Mouse (Mus musculus) embryonic facial prominence, embryonic 10.5 days (tissue): ENCODE data around the gene Adck1. TPM values are rescaled to one million over a fixed set of nuclear protein-coding genes. Genes with fewer than 3 reads are reported as not detected.
"Not testable (repeated sequence)": the region's sequence is repeated elsewhere in the genome, so short reads cannot be mapped to it uniquely, and the experiment has no call there.

ENCODE experiments used
- DNase-seq: peaks from one replicate; pipeline ENCODE4 v3.0.0-alpha.2; 2017; ENCODE audit warnings: low spot score
- H3K27ac ChIP-seq: fragments of 300-500 bp; sonication (generic); replicated peaks from 2 replicates; pipeline ENCODE4 v1.5.1; 2016; ENCODE audit warnings: mild to moderate bottlenecking
- H3K27me3 ChIP-seq: fragments of 300-500 bp; sonication (generic); replicated peaks from 2 replicates; pipeline ENCODE4 v1.6.1; 2016; ENCODE audit warnings: low read depth, mild to moderate bottlenecking; ENCODE audit not compliant: poor library complexity, severe bottlenecking
- H3K36me3 ChIP-seq: fragments of 300-500 bp; sonication (generic); replicated peaks from 2 replicates; pipeline ENCODE4 v1.6.1; 2016; ENCODE audit warnings: mild to moderate bottlenecking, moderate library complexity
- H3K4me1 ChIP-seq: fragments of 300-500 bp; sonication (generic); 2 replicates; pipeline ENCODE4 v1.6.1; 2016
- H3K4me3 ChIP-seq: fragments of 300-500 bp; sonication (generic); 2 replicates; pipeline ENCODE4 v1.5.1; 2016; ENCODE audit warnings: mild to moderate bottlenecking, moderate library complexity
- H3K9me3 ChIP-seq: fragments of 300-500 bp; sonication (generic); 2 replicates; pipeline ENCODE4 v1.6.1; 2016; ENCODE audit warnings: mild to moderate bottlenecking
- WGBS: fragments of 180-500 bp; shearing (Covaris S2); methylation state at CpG from one replicate; pipeline ENCODE4 v1.1.7; 2016; 5-methylcytosine and 5-hydroxymethylcytosine counted together
- polyA plus RNA-seq: library from polyadenylated mRNA; unstranded; fragments of >200 nt; fragmentation: Nextera tagmentation; extraction: Ambion mirVana; gene quantifications from 2 replicates; pipeline ENCODE4 v1.2.1, GENCODE M21; 2016

The Adck1 gene
- polyA plus RNA-seq, 1 experiment from 2014 or later = 21.8 TPM

DNA sequence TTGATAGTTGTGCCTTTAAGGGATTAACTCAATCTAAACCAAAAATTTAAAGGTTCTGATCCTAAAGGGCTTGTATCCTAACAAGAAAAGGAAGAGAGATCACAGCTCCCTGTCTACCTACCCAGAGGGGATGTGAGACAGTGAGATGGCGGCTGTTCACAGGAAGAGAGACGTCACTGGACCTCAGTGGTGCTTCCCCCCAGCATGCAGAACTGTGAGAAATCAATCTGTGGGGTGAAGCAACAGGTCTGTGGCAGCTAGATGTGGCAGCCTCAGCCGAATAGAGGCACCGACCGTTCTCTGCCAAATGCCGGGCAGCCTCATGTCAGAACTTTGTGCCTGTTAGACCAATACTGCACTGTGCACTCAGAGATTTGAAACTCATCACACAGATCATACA lies 106.4 kb downstream of the Adck1 start:
- DNase-seq = no peak
- H3K36me3 ChIP-seq = no peaks in the 10 kb centered on the region
- no peaks in the 10 kb centered on the region for H3K9me3 ChIP-seq
- 0 out of 2 replicates have a peak, but pooled peaks cover 1% of the 10 kb centered on the region for H3K4me1 ChIP-seq
- H3K27me3 ChIP-seq = no peaks in the 10 kb centered on the region
- WGBS = 87% methylated on average over 6 of the region's 6 CpGs
- no peak overlapping the region for H3K27ac ChIP-seq
- no peak overlapping the region for H3K4me3 ChIP-seq

DNA sequence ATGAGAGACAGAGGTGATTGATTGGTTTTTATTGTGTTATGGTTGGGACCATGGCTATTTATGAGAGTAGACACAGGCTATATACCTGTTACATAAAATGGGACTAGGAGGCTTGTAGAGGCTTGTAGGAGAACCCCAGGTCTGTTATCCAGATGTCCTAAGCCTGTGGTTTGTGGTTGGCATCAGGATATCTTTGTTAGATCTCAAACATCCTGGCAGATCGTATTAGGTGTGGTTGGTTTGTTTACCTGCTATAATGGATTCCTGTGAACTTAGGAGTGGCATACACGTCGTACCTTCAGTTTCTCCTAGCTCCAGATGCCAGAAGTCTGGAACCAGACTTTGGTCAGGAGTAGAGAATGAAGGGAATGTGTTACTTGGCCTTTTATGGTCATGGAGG lies 106.9 kb downstream of the Adck1 start:
- Histone ChIP-seq H3K4me3 (no peak overlapping the region), H3K27ac (no peak overlapping the region), H3K36me3 (no peaks in the 10 kb centered on the region), H3K27me3 (no peaks in the 10 kb centered on the region), H3K4me1 (0 out of 2 replicates have a peak, but pooled peaks cover 3% of the 10 kb centered on the region), H3K9me3 (no peaks in the 10 kb centered on the region)
- WGBS = 85% methylated on average over 3 of the region's 3 CpGs
- DNase-seq = no peak

DNA sequence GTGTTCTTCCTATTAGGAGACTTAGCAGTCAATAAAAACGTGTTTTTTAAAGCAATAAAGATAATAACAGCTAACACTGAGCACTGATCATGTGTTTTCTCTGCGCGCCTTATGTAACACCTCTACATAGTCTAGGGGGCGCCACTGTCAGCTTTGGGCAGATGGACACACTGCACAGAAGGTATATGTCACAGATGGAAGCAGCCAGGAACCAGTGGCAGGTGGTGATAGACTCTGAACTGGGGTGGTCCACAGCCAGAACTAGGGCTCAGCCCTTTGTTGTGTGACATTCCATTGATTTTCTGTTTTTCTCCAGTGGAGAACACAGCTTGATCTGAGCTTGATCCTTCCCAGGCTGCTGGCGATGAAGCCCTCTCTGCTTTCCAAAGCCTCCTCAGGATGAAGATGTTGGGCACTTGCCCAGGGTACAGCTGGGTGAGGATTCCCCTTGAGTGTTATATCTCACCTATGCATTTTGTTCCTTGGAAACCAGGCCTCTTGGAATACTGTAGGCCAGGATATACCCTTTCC lies 107.6 kb downstream of the Adck1 start:
- 0 out of 2 replicates have a peak, but pooled peaks cover 3% of the 10 kb centered on the region for H3K4me1 ChIP-seq
- 74% methylated on average over 5 of the region's 5 CpGs for WGBS

GRCm38 (mm10) chr12:88468691-88469090 lies 108.3 kb downstream of the Adck1 start:
- Histone ChIP-seq H3K27me3 (no peaks in the 10 kb centered on the region), H3K4me3 (no peak overlapping the region), H3K9me3 (no peaks in the 10 kb centered on the region), H3K27ac (no peak overlapping the region), H3K36me3 (no peaks in the 10 kb centered on the region), H3K4me1 (0 out of 2 replicates have a peak, but pooled peaks cover 3% of the 10 kb centered on the region)
- 68% methylated on average over 6 of the region's 6 CpGs for WGBS
- DNase-seq = no peak

More for the DNA sequence above, 107.6 kb downstream of the Adck1 start:
- DNase-seq = no peak
- H3K36me3 ChIP-seq = no peaks in the 10 kb centered on the region
- H3K27me3 ChIP-seq = no peaks in the 10 kb centered on the region
- no peak overlapping the region for H3K27ac ChIP-seq
- no peaks in the 10 kb centered on the region for H3K9me3 ChIP-seq
- H3K4me3 ChIP-seq = no peak overlapping the region

DNA sequence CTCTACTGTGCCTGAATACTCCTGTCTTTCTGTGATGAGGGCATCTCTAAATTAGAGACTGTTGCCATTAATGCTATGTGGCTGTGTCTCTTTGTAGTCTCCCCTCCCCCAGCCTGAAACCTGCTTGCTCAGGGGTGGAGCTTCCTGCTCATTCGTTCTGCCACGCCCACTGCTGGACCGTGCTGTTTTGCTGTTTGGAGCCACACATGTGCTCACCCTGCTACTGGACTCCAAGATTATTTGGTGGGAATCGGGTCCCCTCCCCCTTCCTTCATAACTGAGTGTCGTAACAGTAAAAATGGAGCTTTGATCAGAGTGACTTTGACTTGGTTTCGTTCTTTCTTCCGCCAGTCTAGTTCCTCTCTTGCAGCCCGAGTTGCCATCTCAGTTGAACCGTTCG lies 111.5 kb downstream of the Adck1 start:
- 67% methylated on average over 10 of the region's 10 CpGs for WGBS

GRCm38 (mm10) chr12:88472832-88473231 lies 112.5 kb downstream of the Adck1 start:
- Histone ChIP-seq H3K27ac (no peak overlapping the region), H3K4me3 (no peak overlapping the region), H3K36me3 (no peaks in the 10 kb centered on the region), H3K9me3 (no peaks in the 10 kb centered on the region), H3K27me3 (no peaks in the 10 kb centered on the region), H3K4me1 (0 out of 2 replicates have a peak, but pooled peaks cover 3% of the 10 kb centered on the region)
- DNase-seq = no peak
- 50% methylated on average over 3 of the region's 3 CpGs for WGBS

More for the DNA sequence above, 111.5 kb downstream of the Adck1 start:
- not testable (repeated sequence) for DNase-seq, H3K36me3 ChIP-seq, H3K4me3 ChIP-seq, H3K27ac ChIP-seq, H3K9me3 ChIP-seq, H3K4me1 ChIP-seq, H3K27me3 ChIP-seq

DNA sequence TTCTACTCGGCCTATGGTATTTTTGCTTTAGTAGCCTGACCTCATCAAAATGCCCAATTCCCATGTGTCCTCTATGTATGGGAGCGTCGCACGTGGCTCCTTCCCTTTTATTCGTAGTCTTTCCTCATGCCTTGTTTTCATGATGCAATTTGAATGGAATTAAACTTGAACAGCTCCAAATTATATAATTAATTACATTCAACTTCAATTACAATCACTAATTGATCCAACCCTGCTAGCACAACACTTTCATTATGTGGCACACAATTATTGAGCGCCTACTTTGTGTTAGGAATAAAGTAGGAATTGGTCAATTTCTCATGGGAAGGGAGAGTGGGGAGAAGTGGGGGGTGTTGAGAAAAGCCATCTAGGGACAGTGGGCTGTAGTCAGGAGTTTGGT lies 113.4 kb downstream of the Adck1 start:
- no peak for DNase-seq
- H3K27me3 ChIP-seq = no peaks in the 10 kb centered on the region
- 0 out of 2 replicates have a peak, but pooled peaks cover 3% of the 10 kb centered on the region for H3K4me1 ChIP-seq
- no peak overlapping the region for H3K27ac ChIP-seq
- H3K36me3 ChIP-seq = no peaks in the 10 kb centered on the region
- H3K4me3 ChIP-seq = no peak overlapping the region
- no peaks in the 10 kb centered on the region for H3K9me3 ChIP-seq
- 77% methylated on average over 6 of the region's 6 CpGs for WGBS

- H3K27me3 ChIP-seq = no peaks in the 10 kb centered on the region
- 86% methylated on average over 3 of the region's 3 CpGs for WGBS
- H3K4me3 ChIP-seq = no peak overlapping the region
- DNase-seq = no peak
- H3K4me1 ChIP-seq = 0 out of 2 replicates have a peak, but pooled peaks cover 3% of the 10 kb centered on the region
- no peak overlapping the region for H3K27ac ChIP-seq
- H3K36me3 ChIP-seq = no peaks in the 10 kb centered on the region
- no peaks in the 10 kb centered on the region for H3K9me3 ChIP-seq
Measured at GRCm38 (mm10) chr12:88475833-88476232, 115.5 kb downstream of the Adck1 start.

GRCm38 (mm10) chr12:88476702-88477101 lies 116.3 kb downstream of the Adck1 start:
- Histone ChIP-seq H3K27ac (no peak overlapping the region), H3K9me3 (no peaks in the 10 kb centered on the region), H3K4me1 (0 out of 2 replicates have a peak, but pooled peaks cover 3% of the 10 kb centered on the region), H3K27me3 (no peaks in the 10 kb centered on the region), H3K36me3 (no peaks in the 10 kb centered on the region), H3K4me3 (no peak overlapping the region)
- no peak for DNase-seq
- 86% methylated on average over 6 of the region's 6 CpGs for WGBS

- H3K36me3 ChIP-seq = no peaks in the 10 kb centered on the region
- WGBS = 84% methylated on average over 3 of the region's 3 CpGs
- no peaks in the 10 kb centered on the region for H3K27me3 ChIP-seq
- no peaks in the 10 kb centered on the region for H3K4me1 ChIP-seq
- H3K27ac ChIP-seq = no peak overlapping the region
- H3K4me3 ChIP-seq = no peak overlapping the region
- no peak for DNase-seq
- H3K9me3 ChIP-seq = no peaks in the 10 kb centered on the region
Measured at GRCm38 (mm10) chr12:88481657-88482056, 121.3 kb downstream of the Adck1 start.

DNA sequence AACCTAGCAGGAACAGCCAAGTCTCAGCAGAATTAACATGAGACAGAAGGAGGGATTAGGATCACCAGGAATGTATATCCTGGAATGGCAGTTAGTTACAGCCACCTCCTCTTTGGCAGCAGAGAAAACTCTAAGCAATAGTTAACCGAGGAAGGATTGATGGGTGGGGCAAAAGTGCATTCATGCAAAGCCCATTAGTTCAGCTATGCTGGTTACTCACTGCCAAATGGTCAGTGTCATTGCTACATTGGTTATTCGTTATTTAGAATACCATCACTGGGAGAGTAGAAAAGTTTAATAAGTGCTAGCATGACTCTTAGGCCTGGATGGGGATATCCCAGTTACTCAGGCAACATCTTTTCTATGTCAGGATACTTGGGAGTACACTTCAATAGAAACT lies 130.5 kb downstream of the Adck1 start:
- no peaks in the 10 kb centered on the region for H3K27me3 ChIP-seq
- no peak for DNase-seq
- H3K9me3 ChIP-seq = no peaks in the 10 kb centered on the region
- 67% methylated on average over 2 of the region's 2 CpGs for WGBS
- H3K27ac ChIP-seq = no peak overlapping the region
- H3K4me1 ChIP-seq = no peaks in the 10 kb centered on the region
- H3K4me3 ChIP-seq = no peak overlapping the region
- no peaks in the 10 kb centered on the region for H3K36me3 ChIP-seq
